Mouse (Mus musculus): ENCODE results near the gene Tsku.

The Tsku gene

GRCm38 (mm10) chr7:98361063-98361652, at the start of gene Tsku:
Gene Tsku (minus strand): TSS chr7:98361328.
- peak; percentile 72 for DNase-seq

GRCm38 (mm10) chr7:98407615-98408014, 46.5 kb upstream of the Tsku start:
- DNase-seq: no peak

GRCm38 (mm10) chr7:98403996-98404395, 42.9 kb upstream of the Tsku start:
- DNase-seq: peak; percentile 43

- no peak for DNase-seq
Observed at GRCm38 (mm10) chr7:98402582-98403574, 41.8 kb upstream of the Tsku start.

- no peak for DNase-seq
Observed at GRCm38 (mm10) chr7:98392466-98393201, 31.5 kb upstream of the Tsku start.

GRCm38 (mm10) chr7:98391351-98391936, 30.3 kb upstream of the Tsku start:
- DNase-seq: no peak

- no peak for DNase-seq
Observed at GRCm38 (mm10) chr7:98390486-98390885, 29.4 kb upstream of the Tsku start.

GRCm38 (mm10) chr7:98389656-98390055, 28.5 kb upstream of the Tsku start:
- DNase-seq: no peak

- peak; percentile 40 for DNase-seq
Observed at GRCm38 (mm10) chr7:98388881-98389501, 27.9 kb upstream of the Tsku start.

- DNase-seq: no peak
Observed at GRCm38 (mm10) chr7:98387201-98387600, 26.1 kb upstream of the Tsku start.

GRCm38 (mm10) chr7:98385168-98385567, 24.0 kb upstream of the Tsku start:
- DNase-seq: no peak

- DNase-seq: no peak
Observed at GRCm38 (mm10) chr7:98383337-98383736, 22.2 kb upstream of the Tsku start.

- DNase-seq: no peak
Observed at GRCm38 (mm10) chr7:98382784-98383183, 21.7 kb upstream of the Tsku start.

GRCm38 (mm10) chr7:98380224-98380925, 19.2 kb upstream of the Tsku start:
- no peak for DNase-seq

- DNase-seq: no peak
Observed at GRCm38 (mm10) chr7:98379232-98379631, 18.1 kb upstream of the Tsku start.

- DNase-seq: no peak
Observed at GRCm38 (mm10) chr7:98377257-98377656, 16.1 kb upstream of the Tsku start.

- peak; percentile 44 for DNase-seq
Observed at GRCm38 (mm10) chr7:98371161-98371560, 10.0 kb upstream of the Tsku start.

GRCm38 (mm10) chr7:98369762-98370369, 8.7 kb upstream of the Tsku start:
- no peak for DNase-seq

GRCm38 (mm10) chr7:98361662-98362061, 534 bp upstream of the Tsku start:
- no peak for DNase-seq

GRCm38 (mm10) chr7:98360621-98360990, 522 bp downstream of the Tsku start:
- no peak for DNase-seq

GRCm38 (mm10) chr7:98359951-98360620, 1.0 kb downstream of the Tsku start:
- no peak for DNase-seq

Measured in layer of hippocampus, adult 9-11 months (tissue).